Mouse (Mus musculus): ENCODE data around the gene Pcgf6. TPM values are rescaled to one million over a fixed set of nuclear protein-coding genes. Genes with fewer than 3 reads are reported as not detected.

Gene Pcgf6
- polyA plus RNA-seq, 1 experiment from 2014 or later: 24.9 TPM

DNA sequence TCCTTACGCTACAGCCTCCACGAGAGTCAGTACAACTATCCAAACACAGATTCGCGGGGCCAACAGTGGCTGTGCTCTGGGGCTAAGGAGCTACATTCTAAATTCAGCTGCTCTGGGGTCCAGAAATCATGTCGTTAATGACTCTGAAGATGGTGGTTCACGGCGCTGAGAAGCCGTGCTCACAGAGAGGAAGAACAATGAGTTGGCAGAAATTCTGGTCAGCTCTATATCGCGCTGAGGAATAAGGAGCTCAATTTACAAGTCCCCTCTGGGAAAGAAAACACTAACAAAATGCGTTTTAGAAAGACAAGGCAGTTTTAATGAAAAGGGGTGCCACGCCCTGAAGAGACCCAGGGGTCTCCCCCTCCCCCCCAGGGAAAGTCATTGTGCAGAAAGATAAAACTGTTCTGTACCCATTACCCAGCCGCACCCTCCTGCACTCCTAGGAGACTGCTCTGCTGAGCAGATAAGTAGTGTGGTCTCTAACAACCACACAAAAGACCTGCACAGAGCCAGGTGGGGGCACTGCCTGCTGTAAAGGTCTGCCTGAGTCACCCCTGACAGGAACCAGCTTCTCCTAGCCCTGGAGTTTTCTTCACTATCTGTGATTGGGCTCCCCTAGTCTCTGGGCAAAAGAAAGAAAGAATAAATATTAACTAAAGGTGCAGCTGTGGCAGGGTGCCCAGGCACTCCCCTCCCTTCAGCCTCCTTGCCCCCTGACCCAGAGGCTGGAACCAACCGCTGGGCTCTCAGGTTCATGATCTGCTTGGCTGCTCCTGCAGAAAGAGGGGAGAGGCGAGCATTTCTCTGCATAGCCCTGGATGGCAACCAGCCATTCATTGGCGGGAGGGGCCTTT lies 62.2 kb downstream of the Pcgf6 start:
- ATAC-seq (peak; percentile 32), DNase-seq (ENCODE audit: low read depth, low spot score) (peak; percentile 87)
- ChIA-PET CTCF (interaction anchor here (0.8 to 3.7 kb wide), 7 partner anchors 9 to 112 kb away, joined by 3 to 40 read pairs (median 5); no protein-coding TSS in a partner anchor), POLR2A (interaction anchor here (0.6 to 3.7 kb wide), 6 partner anchors 12 to 112 kb away, joined by 3 to 16 read pairs (median 6); no protein-coding TSS in a partner anchor)
- TF ChIP-seq CTCF (IDR thresholded peaks at IDR 0.05): no peak
- H3K27me3 ChIP-seq: no peaks in the 10 kb centered on the region
- in situ Hi-C loops (cut with MboI; ENCODE audit: low pct_unique_long_range_greater_than_20kb): no loop called here

DNA sequence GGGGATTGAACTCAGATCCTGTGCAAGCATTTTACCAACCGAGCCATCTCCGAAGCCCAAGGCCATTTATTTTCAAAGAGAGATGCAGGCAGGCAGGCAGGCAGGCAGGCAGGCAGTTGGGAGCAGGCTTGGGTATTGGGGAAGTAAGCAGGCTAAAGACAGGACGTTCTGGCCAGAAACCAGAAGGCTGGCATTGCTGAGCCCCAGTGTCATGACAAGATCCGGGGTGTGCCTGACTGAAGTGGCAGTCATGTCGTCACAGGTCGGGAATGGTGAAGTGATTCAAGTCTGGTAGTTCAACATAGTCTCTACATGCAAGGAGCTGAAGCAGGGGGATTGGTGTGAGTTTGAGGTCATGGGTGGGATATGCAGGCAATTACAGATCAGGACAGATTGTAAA lies 63.1 kb downstream of the Pcgf6 start:
- ChIA-PET CTCF (interaction anchor here (0.8 to 3.7 kb wide), 4 partner anchors 9 to 111 kb away, joined by 3 to 40 read pairs (median 4); no protein-coding TSS in a partner anchor), POLR2A (interaction anchor here (0.6 to 3.7 kb wide), 5 partner anchors 11 to 85 kb away, joined by 3 to 16 read pairs (median 8); no protein-coding TSS in a partner anchor)
- in situ Hi-C loops (cut with MboI; ENCODE audit: low pct_unique_long_range_greater_than_20kb): no loop called here
- DNase-seq (ENCODE audit: low read depth, low spot score): no peak
- ATAC-seq: no peak
- no peaks in the 10 kb centered on the region for H3K27me3 ChIP-seq
- no peak for TF ChIP-seq CTCF (IDR thresholded peaks at IDR 0.05)

DNA sequence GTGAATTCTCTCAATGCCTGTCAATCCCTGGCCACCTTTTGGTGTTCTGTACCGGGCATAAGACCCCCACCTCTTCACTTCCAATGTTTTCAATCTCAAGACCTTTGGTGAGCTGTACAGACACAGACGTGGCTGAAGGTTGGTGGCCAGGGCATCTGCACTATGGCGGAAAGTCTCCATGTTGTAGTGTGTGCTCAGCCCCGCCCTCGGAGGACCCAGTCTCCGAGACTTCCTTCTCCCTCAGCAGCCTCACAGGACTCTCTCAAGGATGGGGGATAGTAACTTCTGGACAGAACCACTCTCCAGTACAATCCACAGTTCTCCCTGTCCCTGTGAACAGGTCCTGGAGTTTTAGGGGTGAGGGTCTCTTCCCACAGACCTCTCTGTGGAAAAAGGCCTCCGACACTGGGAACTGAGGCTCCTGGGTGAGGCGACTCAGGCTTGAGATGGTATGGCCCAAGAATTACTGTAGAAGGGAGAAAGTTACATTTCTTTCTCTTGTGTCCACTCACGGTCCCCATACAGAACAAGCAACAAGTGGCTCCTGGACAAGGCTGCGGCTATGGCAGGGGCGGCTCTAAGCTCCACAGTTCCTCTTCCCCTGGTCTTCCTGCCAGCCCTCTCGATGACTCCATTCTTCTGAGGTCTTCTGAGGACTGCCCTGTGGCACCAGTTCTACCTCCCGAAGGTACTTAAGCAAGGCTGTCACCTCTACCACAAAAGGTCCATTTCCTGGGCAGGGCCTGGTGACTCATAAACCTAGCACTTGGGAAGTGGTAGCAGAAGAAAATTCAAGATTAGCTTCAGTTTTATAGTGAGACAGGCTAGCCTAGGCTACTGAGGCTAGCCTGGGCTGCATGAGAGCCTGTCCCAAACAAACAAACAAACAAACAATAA lies 65.7 kb downstream of the Pcgf6 start:
- ATAC-seq (no peak), DNase-seq (ENCODE audit: low read depth, low spot score) (no peak)
- in situ Hi-C loops (cut with MboI; ENCODE audit: low pct_unique_long_range_greater_than_20kb): no loop called here
- ChIA-PET CTCF (no interaction called here), POLR2A (no interaction called here)
- no peaks in the 10 kb centered on the region for H3K27me3 ChIP-seq
- no peak for TF ChIP-seq CTCF (IDR thresholded peaks at IDR 0.05)

DNA sequence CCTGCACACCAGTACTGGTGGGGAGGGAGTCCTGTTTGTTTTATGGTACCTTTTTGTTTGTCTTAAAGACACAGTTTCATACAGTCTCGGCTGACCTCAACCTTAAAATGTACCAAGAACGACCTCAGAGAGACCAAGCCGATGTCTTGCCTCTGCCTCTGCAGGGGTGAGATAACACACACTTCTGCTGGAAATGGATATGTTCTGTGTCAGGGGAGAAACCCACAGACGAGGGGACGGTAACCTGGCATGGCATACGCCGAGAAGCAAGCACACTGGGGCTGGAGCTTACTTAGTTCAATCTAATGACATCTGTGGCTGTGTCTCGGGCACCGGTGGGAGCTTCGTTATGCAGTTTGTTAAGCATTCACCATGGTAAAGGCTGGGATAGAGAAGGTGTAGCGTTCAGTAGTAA lies 66.7 kb downstream of the Pcgf6 start:
- ChIA-PET POLR2A (no interaction called here), CTCF (interaction anchor here (1.5 kb wide), 1 partner anchor 91 kb away, joined by 4 read pairs; no protein-coding TSS in a partner anchor)

More for the DNA sequence above, 66.7 kb downstream of the Pcgf6 start:
- in situ Hi-C loops (cut with MboI; ENCODE audit: low pct_unique_long_range_greater_than_20kb): no loop called here
- no peaks in the 10 kb centered on the region for H3K27me3 ChIP-seq
- TF ChIP-seq CTCF (IDR thresholded peaks at IDR 0.05): no peak
- no peak for DNase-seq (ENCODE audit: low read depth, low spot score)
- ATAC-seq: no peak

Other genes with a start within 250 kb of the Pcgf6 start
- 1.5 TPM for gene Ina, start 36.2 kb downstream of the Pcgf6 start, polyA plus RNA-seq (2021)
- gene Nt5c2, start 35.8 kb downstream of the Pcgf6 start, polyA plus RNA-seq (2021): 99.6 TPM
- 4.1 TPM for gene Taf5, start 16.8 kb upstream of the Pcgf6 start, polyA plus RNA-seq (2021)
- gene Usmg5, start 39.7 kb upstream of the Pcgf6 start, polyA plus RNA-seq (2021): 714 TPM
- gene Pdcd11, start 39.9 kb upstream of the Pcgf6 start, polyA plus RNA-seq (2021): 29.3 TPM
- gene Calhm2, start 87.4 kb upstream of the Pcgf6 start, polyA plus RNA-seq (2021): 0.05 TPM
- not detected for gene Calhm1, start 93.3 kb upstream of the Pcgf6 start, polyA plus RNA-seq (2021)
- gene Calhm3, start 106.9 kb upstream of the Pcgf6 start, polyA plus RNA-seq (2021): not detected
- 0.28 TPM for gene Neurl1a, start 127.9 kb upstream of the Pcgf6 start, polyA plus RNA-seq (2021)